Mouse (Mus musculus): ENCODE measurements at regions not wholly inside any gene's neighbourhood (a gene's known extent, or its start where the extent isn't known, plus 50 kb on each side); places are given as distances from the start of the nearest gene placed in this dataset.

DNA sequence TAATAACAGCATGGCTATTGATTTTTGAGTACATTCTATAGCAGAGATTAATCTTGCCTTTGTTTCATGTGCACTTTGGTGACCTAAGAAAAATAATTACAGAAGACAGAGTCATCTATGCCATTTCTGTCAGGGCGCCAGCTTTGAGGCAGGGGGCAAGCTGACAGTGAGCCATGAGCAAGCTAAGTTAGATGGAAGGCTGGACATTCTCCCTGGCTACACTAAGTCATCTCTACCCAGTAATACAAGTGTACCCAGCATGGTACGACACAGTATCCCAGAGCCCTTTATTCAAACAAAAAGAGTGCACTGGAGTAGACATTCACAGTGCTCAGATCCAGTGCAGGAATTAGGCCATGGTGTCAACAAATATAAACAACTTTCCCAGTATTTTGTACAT is 549.6 kb upstream of the Lcorl start:
- Histone ChIP-seq H3K27me3 (no peaks in the 10 kb centered on the region), H3K4me1 (no peaks in the 10 kb centered on the region), H3K27ac (no peak overlapping the region), H3K9me3 (no peaks in the 10 kb centered on the region), H3K4me2 (no peak overlapping the region), H3K4me3 (no peak overlapping the region), H3K36me3 (no peaks in the 10 kb centered on the region), H3K9ac (no peak overlapping the region)
- no peak for ATAC-seq (ENCODE audit: insufficient number of reproducible peaks, insufficient read depth, low FRiP score, low TSS enrichment, low read depth)
- WGBS: 85% methylated on average over 2 of the region's 2 CpGs

- H3K4me3 ChIP-seq: no peak overlapping the region
- 34% methylated on average over 3 of the region's 3 CpGs for WGBS
- H3K4me2 ChIP-seq: no peak overlapping the region
- no peak overlapping the region for H3K9ac ChIP-seq
- ATAC-seq (ENCODE audit: insufficient number of reproducible peaks, insufficient read depth, low FRiP score, low TSS enrichment, low read depth): no peak
- no peaks in the 10 kb centered on the region for H3K9me3 ChIP-seq
- H3K4me1 ChIP-seq: no peaks in the 10 kb centered on the region
- H3K27ac ChIP-seq: no peak overlapping the region
- H3K36me3 ChIP-seq: no peaks in the 10 kb centered on the region
- no peaks in the 10 kb centered on the region for H3K27me3 ChIP-seq
Measured at GRCm38 (mm10) chr5:46406404-46406803, 549.0 kb upstream of the Lcorl start.

DNA sequence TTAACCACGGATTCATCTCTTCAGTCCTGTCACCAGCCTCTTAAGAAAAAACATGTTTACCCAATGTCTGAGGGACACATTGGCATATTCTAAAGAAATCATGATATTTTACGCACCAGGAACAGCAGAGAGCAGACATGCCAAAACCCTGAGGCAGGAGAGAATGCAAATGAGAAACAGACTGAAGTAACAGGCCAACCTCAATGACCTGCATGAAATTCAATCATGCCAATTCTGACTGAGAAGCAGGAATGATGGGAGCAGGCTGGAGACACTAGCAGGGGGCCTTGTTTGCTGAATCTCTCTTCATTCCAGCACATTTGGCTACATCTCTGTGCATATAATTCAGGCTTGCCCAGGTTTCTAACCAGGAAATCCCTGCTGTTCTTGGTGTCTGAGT is 529.2 kb upstream of the Lcorl start:
- Histone ChIP-seq H3K4me1 (peaks cover 8% of the 10 kb centered on the region), H3K9ac (no peak overlapping the region), H3K27ac (no peak overlapping the region), H3K4me3 (no peak overlapping the region), H3K27me3 (no peaks in the 10 kb centered on the region), H3K36me3 (no peaks in the 10 kb centered on the region), H3K9me3 (no peaks in the 10 kb centered on the region), H3K4me2 (no peak overlapping the region)
- no peak for ATAC-seq (ENCODE audit: insufficient number of reproducible peaks, insufficient read depth, low FRiP score, low TSS enrichment, low read depth)
- 22% methylated on average over 2 of the region's 2 CpGs for WGBS

GRCm38 (mm10) chr5:46367328-46367727 is 509.9 kb upstream of the Lcorl start:
- Histone ChIP-seq H3K4me2 (no peak overlapping the region), H3K36me3 (no peaks in the 10 kb centered on the region), H3K4me1 (no peaks in the 10 kb centered on the region), H3K9ac (no peak overlapping the region), H3K4me3 (no peak overlapping the region), H3K9me3 (no peaks in the 10 kb centered on the region), H3K27ac (no peak overlapping the region), H3K27me3 (no peaks in the 10 kb centered on the region)
- ATAC-seq (ENCODE audit: insufficient number of reproducible peaks, insufficient read depth, low FRiP score, low TSS enrichment, low read depth): no peak
- WGBS: 27% methylated on average over 1 of the region's 1 CpGs

- Histone ChIP-seq H3K27ac (no peak overlapping the region), H3K27me3 (no peaks in the 10 kb centered on the region; the same call in 1 of the 2 replicates), H3K4me3 (no peak overlapping the region), H3K4me1 (no peaks in the 10 kb centered on the region), H3K36me3 (no peaks in the 10 kb centered on the region), H3K9ac (no peak overlapping the region), H3K4me2 (no peak overlapping the region), H3K9me3 (no peaks in the 10 kb centered on the region)
- ATAC-seq (ENCODE audit: insufficient number of reproducible peaks, insufficient read depth, low FRiP score, low TSS enrichment, low read depth): no peak
- 79% methylated on average over 2 of the region's 2 CpGs for WGBS
Measured at GRCm38 (mm10) chr5:46363661-46364060, 506.2 kb upstream of the Lcorl start.

DNA sequence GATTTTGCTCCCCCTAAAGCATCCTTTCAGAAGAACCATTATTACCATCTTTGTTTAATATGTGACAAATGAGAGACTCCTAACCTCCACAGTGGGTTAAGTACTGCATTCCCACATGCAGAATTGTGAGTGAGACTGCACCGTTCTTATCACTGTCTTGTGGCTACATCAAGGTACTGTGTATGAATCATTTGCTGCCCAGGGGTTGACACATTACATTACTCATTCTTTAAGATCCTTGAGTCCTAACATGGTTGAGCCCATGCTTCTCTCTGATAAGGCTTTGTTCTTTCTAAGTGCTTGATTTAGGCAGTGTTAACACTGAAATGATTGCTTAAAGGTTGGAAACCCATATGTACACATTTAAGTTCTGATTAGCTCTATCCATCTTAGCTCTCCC is 504.2 kb upstream of the Lcorl start:
- Histone ChIP-seq H3K9me3 (no peaks in the 10 kb centered on the region), H3K36me3 (no peaks in the 10 kb centered on the region), H3K4me1 (no peaks in the 10 kb centered on the region), H3K27ac (no peak overlapping the region), H3K27me3 (no peaks in the 10 kb centered on the region; the same call in 1 of the 2 replicates), H3K9ac (no peak overlapping the region), H3K4me3 (no peak overlapping the region), H3K4me2 (no peak overlapping the region)
- 81% methylated on average over 1 of the region's 1 CpGs for WGBS
- ATAC-seq (ENCODE audit: insufficient number of reproducible peaks, insufficient read depth, low FRiP score, low TSS enrichment, low read depth): no peak

GRCm38 (mm10) chr5:46348448-46348847 is 491.0 kb upstream of the Lcorl start:
- peaks cover 3% of the 10 kb centered on the region; the same call in 1 of the 2 replicates for H3K27me3 ChIP-seq
- H3K36me3 ChIP-seq: no peaks in the 10 kb centered on the region
- no peak for ATAC-seq (ENCODE audit: insufficient number of reproducible peaks, insufficient read depth, low FRiP score, low TSS enrichment, low read depth)
- no peaks in the 10 kb centered on the region for H3K4me1 ChIP-seq
- WGBS: 70% methylated on average over 5 of the region's 5 CpGs
- no peaks in the 10 kb centered on the region for H3K9me3 ChIP-seq
- H3K4me2 ChIP-seq: no peak overlapping the region
- no peak overlapping the region for H3K4me3 ChIP-seq
- H3K27ac ChIP-seq: no peak overlapping the region
- no peak overlapping the region for H3K9ac ChIP-seq

- H3K4me1 ChIP-seq: no peaks in the 10 kb centered on the region
- H3K9me3 ChIP-seq: no peaks in the 10 kb centered on the region
- WGBS: 16% methylated on average over 16 of the region's 16 CpGs
- peak overlapping the region; percentile 51 for H3K4me2 ChIP-seq
- H3K9ac ChIP-seq: no peak overlapping the region
- peaks cover 3% of the 10 kb centered on the region; the same call in 1 of the 2 replicates for H3K27me3 ChIP-seq
- no peaks in the 10 kb centered on the region for H3K36me3 ChIP-seq
- 0 out of 2 replicates have a peak, but pooled peaks have one; percentile 15 for ATAC-seq (ENCODE audit: insufficient number of reproducible peaks, insufficient read depth, low FRiP score, low TSS enrichment, low read depth)
- H3K27ac ChIP-seq: no peak overlapping the region
- peak overlapping the region; percentile 21; the same call in 1 of the 2 replicates for H3K4me3 ChIP-seq
Measured at GRCm38 (mm10) chr5:46347368-46348083, 490.1 kb upstream of the Lcorl start.

- Histone ChIP-seq H3K4me2 (no peak overlapping the region), H3K4me1 (no peaks in the 10 kb centered on the region), H3K9me3 (no peaks in the 10 kb centered on the region), H3K9ac (no peak overlapping the region), H3K36me3 (no peaks in the 10 kb centered on the region), H3K27ac (no peak overlapping the region), H3K27me3 (no peaks in the 10 kb centered on the region), H3K4me3 (no peak overlapping the region)
- no peak for ATAC-seq (ENCODE audit: insufficient number of reproducible peaks, insufficient read depth, low FRiP score, low TSS enrichment, low read depth)
- 77% methylated on average over 2 of the region's 2 CpGs for WGBS
Measured at GRCm38 (mm10) chr5:46338461-46338860, 481.0 kb upstream of the Lcorl start.

- Histone ChIP-seq H3K36me3 (no peaks in the 10 kb centered on the region), H3K4me2 (no peak overlapping the region), H3K4me1 (no peaks in the 10 kb centered on the region), H3K4me3 (no peak overlapping the region), H3K27ac (no peak overlapping the region), H3K9me3 (no peaks in the 10 kb centered on the region), H3K27me3 (no peaks in the 10 kb centered on the region), H3K9ac (no peak overlapping the region)
- WGBS: 33% methylated on average over 1 of the region's 1 CpGs
- no peak for ATAC-seq (ENCODE audit: insufficient number of reproducible peaks, insufficient read depth, low FRiP score, low TSS enrichment, low read depth)
Measured at GRCm38 (mm10) chr5:46330880-46331279, 473.5 kb upstream of the Lcorl start.

All from embryonic facial prominence, embryonic 13.5 days (tissue).